Mouse (Mus musculus) ES-E14 (cell line): ENCODE data around the gene Mrps23.

ENCODE experiments used
- HCFC1 ChIP-seq: IDR thresholded peaks from 2 replicates; pipeline ENCODE4 v1.6.1; 2012; ENCODE audit warnings: low read length, inconsistent platforms, borderline replicate concordance; ENCODE audit not compliant: insufficient read depth
- MAFK ChIP-seq: IDR thresholded peaks from 2 replicates; pipeline ENCODE4 v1.6.1; 2014; ENCODE audit warnings: mild to moderate bottlenecking, low read depth, low read length, inconsistent platforms; ENCODE audit not compliant: insufficient read depth
- ZNF384 ChIP-seq: IDR thresholded peaks from 2 replicates; pipeline ENCODE4 v1.6.1; 2012; ENCODE audit warnings: low read depth, low read length, inconsistent platforms

DNA sequence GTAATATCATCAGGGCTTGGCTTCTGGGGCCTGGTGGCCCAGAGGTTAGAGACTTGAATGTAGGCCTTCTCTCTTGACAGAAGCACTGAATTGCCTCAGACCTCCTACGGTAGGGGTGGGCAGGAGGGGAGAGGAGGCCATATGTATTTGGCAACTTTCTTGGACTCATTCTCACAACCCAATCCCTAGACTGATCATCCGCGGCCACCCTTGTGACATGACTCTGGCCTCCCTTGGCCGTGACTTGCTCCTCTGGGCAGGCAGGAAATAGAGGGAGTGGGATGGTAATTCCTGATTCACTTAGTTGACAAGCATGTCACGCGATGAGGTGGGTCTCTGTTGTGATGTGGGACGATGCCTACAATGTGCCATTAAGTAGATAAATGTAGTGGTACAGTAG is 37.7 kb upstream of the Mrps23 start:
- TF ChIP-seq HCFC1, result no peak
- no peak for TF ChIP-seq ZNF384
- TF ChIP-seq MAFK, result no peak
